Mouse (Mus musculus) midbrain, embryonic 13.5 days (tissue): ENCODE results near the gene Abca4. TPM values are rescaled to one million over a fixed set of nuclear protein-coding genes. Genes with fewer than 3 reads are reported as not detected.
A peak's percentile ranks its signal among the peaks of the same experiment; 100 is the strongest.

Experiments
- ATAC-seq: fragments of 200-750 bp; cut with Nextera tagmentation; 2 replicates; pipeline ENCODE4 v1.8.0; 2017; ENCODE audit warnings: mild to moderate bottlenecking, moderate TSS enrichment, moderate library complexity
- H3K27ac ChIP-seq: fragments of 300-500 bp; sonication (generic); 2 replicates; pipeline ENCODE4 v1.5.1; 2015; ENCODE audit warnings: inconsistent platforms, mild to moderate bottlenecking, moderate library complexity
- H3K27me3 ChIP-seq: fragments of 300-500 bp; sonication (generic); 2 replicates; pipeline ENCODE4 v1.6.1; 2015; ENCODE audit warnings: mild to moderate bottlenecking, inconsistent platforms
- H3K36me3 ChIP-seq: fragments of 300-500 bp; sonication (generic); 2 replicates; pipeline ENCODE4 v1.6.1; 2015; ENCODE audit warnings: mild to moderate bottlenecking, inconsistent platforms
- H3K4me1 ChIP-seq: fragments of 300-500 bp; sonication (generic); replicated peaks from 2 replicates; pipeline ENCODE4 v1.6.1; 2015; ENCODE audit warnings: inconsistent platforms
- H3K4me2 ChIP-seq: fragments of 300-500 bp; sonication (generic); replicated peaks from 2 replicates; pipeline ENCODE4 v1.6.1; 2015; ENCODE audit warnings: moderate library complexity, mild to moderate bottlenecking, inconsistent platforms
- H3K4me3 ChIP-seq: fragments of 300-500 bp; sonication (generic); replicated peaks from 2 replicates; pipeline ENCODE4 v1.5.1; 2015; ENCODE audit warnings: mild to moderate bottlenecking, inconsistent platforms
- H3K9ac ChIP-seq: fragments of 300-500 bp; sonication (generic); replicated peaks from 2 replicates; pipeline ENCODE4 v1.6.1; 2015; ENCODE audit warnings: mild to moderate bottlenecking, inconsistent platforms
- H3K9me3 ChIP-seq: fragments of 300-500 bp; sonication (generic); 2 replicates; pipeline ENCODE4 v1.6.1; 2016; ENCODE audit warnings: mild to moderate bottlenecking, inconsistent platforms
- WGBS: fragments of 180-500 bp; shearing (Covaris S2); methylation state at CpG from one replicate; pipeline ENCODE4 v1.1.7; 2015; 5-methylcytosine and 5-hydroxymethylcytosine counted together
- polyA plus RNA-seq: library from polyadenylated mRNA; unstranded; fragments of >200 nt; fragmentation: Nextera tagmentation; extraction: Ambion mirVana; gene quantifications from 2 replicates; pipeline ENCODE4 v1.2.1, GENCODE M21; 2015

Gene Abca4
- 0.49 and 1.3 TPM in 2 replicates for polyA plus RNA-seq

DNA sequence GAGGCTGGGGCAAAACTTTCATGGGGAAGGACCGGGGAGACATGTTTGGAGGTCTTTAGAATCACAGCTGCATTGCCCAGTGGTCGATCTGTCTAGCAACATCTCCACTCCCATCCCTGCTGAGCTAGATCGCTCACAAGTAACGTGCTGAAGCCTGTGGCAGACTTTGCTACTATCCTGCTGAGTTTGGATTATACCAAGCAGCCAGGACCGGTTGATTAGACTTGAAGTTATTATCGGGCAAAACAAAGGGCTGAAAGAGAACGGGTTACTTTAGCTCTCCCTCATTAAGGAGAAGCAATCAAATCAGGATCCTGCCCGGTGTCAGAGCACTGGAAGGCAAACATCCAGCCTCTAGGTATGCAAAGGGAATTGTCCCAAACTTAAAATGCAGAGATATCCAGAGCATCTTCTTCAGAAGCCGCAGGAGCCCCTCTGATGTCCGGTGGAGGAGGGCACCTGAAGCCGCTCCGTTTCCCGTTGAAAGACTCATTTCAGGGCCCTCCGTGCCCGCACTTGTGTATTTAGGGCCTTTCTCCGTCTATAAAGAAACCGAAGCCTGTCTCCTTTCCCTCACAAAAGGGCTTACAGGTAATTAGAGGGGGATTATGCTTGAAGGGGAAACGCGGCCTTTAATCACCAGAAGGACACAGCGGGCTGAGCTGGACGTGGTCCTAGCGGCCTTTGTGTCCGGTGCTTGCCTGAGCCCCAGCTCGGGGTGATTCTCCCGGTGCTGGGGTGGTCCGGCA, at the start of gene Abca4:
Gene Abca4 (plus strand): TSS at position 645 of the 749 bp plus-strand sequence.
- peak within 1 kb of the TSS; percentile 27 for H3K4me3 ChIP-seq
- no peak for ATAC-seq
- H3K36me3 ChIP-seq = no peaks in the 10 kb centered on the region
- H3K4me2 ChIP-seq = peak within 1 kb of the TSS; percentile 53
- peaks cover 94% of the 10 kb centered on the region for H3K27me3 ChIP-seq
- peaks cover 57% of the 10 kb centered on the region for H3K4me1 ChIP-seq
- peak within 1 kb of the TSS; percentile 51 for H3K9ac ChIP-seq
- H3K27ac ChIP-seq = no peak within 1 kb of the TSS
- WGBS = 2% methylated on average over 26 of the region's 26 CpGs
- no peaks in the 10 kb centered on the region for H3K9me3 ChIP-seq

DNA sequence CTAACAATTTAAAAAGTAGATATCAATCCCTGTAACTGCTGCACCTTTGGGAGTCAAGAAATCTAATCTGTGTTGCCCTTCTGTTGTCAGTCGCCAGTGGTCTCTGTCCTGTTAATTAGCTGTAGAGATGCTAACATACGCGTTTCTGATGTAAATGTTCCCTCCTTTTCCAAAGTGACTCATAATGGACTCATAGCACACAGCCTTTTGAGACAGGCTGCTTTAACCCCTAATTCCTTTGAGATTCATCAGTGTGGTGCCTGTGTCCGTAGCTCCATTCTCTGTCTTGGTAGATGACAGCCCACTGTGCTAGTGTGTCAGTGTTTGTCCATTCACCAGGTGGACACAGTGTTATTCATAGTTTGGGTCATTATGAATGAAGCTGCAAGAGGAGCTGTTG, 49.1 kb upstream of the Abca4 start:
- no peaks in the 10 kb centered on the region for H3K36me3 ChIP-seq
- H3K27ac ChIP-seq = no peak overlapping the region
- no peak overlapping the region for H3K4me2 ChIP-seq
- H3K4me3 ChIP-seq = no peak overlapping the region
- no peaks in the 10 kb centered on the region for H3K27me3 ChIP-seq
- no peaks in the 10 kb centered on the region for H3K4me1 ChIP-seq
- WGBS = 64% methylated on average over 4 of the region's 4 CpGs
- no peak for ATAC-seq
- H3K9ac ChIP-seq = no peak overlapping the region
- H3K9me3 ChIP-seq = no peaks in the 10 kb centered on the region

DNA sequence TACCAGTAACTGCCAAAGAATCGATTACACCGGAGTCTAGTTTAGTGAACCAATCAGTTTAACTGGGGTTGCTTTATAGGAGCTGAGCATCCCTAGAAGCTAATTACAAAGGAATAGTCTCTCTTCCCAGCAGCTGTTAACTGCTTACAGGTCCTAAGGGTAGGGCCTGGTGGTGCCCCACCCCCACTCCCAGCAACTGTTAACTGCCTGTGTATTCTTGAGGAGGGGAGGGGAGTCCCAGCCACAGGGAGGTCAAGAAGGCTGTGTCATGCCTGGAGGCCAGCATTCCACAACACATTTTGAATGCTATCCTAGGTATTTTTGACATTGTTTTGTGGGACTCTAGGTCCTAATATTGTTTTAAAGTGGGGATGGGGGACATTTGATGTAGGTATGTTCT, 44.3 kb upstream of the Abca4 start:
- no peaks in the 10 kb centered on the region for H3K9me3 ChIP-seq
- no peak overlapping the region for H3K4me2 ChIP-seq
- no peaks in the 10 kb centered on the region for H3K27me3 ChIP-seq
- WGBS = 88% methylated on average over 2 of the region's 2 CpGs
- no peak overlapping the region for H3K4me3 ChIP-seq
- no peak overlapping the region for H3K9ac ChIP-seq
- H3K27ac ChIP-seq = no peak overlapping the region
- no peaks in the 10 kb centered on the region for H3K36me3 ChIP-seq
- no peak for ATAC-seq
- H3K4me1 ChIP-seq = no peaks in the 10 kb centered on the region

DNA sequence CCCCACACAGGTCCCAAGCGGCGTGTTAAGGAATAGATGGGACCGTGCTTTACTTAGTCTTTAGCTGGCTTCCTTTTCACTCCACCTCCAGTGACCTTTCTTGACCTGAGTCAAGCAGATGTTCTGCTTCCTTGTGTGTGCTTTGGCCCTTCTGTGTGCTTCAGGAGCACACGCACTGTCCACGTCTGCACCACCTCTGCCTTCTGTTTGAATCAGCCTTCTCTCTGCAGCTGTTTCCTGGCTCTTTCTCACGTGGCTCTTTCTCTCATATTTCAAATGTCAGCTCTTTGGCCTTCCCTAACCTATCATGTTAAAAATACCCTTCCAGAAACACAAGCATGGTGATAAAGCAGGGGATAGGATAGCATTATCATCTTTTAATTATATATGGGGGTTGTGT, 42.7 kb upstream of the Abca4 start:
- no peak overlapping the region for H3K4me2 ChIP-seq
- no peak overlapping the region for H3K27ac ChIP-seq
- no peak overlapping the region for H3K9ac ChIP-seq
- no peaks in the 10 kb centered on the region for H3K27me3 ChIP-seq
- H3K9me3 ChIP-seq = no peaks in the 10 kb centered on the region
- no peak overlapping the region for H3K4me3 ChIP-seq
- WGBS = 88% methylated on average over 6 of the region's 6 CpGs
- no peaks in the 10 kb centered on the region for H3K36me3 ChIP-seq
- no peaks in the 10 kb centered on the region for H3K4me1 ChIP-seq
- ATAC-seq = no peak

- whole genome bisulfite sequencing = 95% methylated on average over 5 of the region's 5 CpGs
Measured at GRCm38 (mm10) chr3:122009818-122010217, 34.4 kb upstream of the Abca4 start.

GRCm38 (mm10) chr3:122010292-122010691, 34.0 kb upstream of the Abca4 start:
- WGBS = 96% methylated on average over 5 of the region's 5 CpGs
- H3K4me1 ChIP-seq = no peaks in the 10 kb centered on the region
- ATAC-seq = no peak

More at GRCm38 (mm10) chr3:122009818-122010217, 34.4 kb upstream of the Abca4 start:
- H3K9ac ChIP-seq = no peak overlapping the region
- H3K9me3 ChIP-seq = no peaks in the 10 kb centered on the region
- no peaks in the 10 kb centered on the region for H3K4me1 ChIP-seq
- no peak overlapping the region for H3K4me2 ChIP-seq
- H3K27ac ChIP-seq = no peak overlapping the region
- H3K4me3 ChIP-seq = no peak overlapping the region
- H3K27me3 ChIP-seq = no peaks in the 10 kb centered on the region
- no peak for ATAC-seq
- no peaks in the 10 kb centered on the region for H3K36me3 ChIP-seq

GRCm38 (mm10) chr3:122012464-122012863, 31.8 kb upstream of the Abca4 start:
- Histone ChIP-seq H3K9ac (no peak overlapping the region), H3K4me1 (no peaks in the 10 kb centered on the region), H3K4me2 (no peak overlapping the region), H3K27me3 (no peaks in the 10 kb centered on the region), H3K27ac (no peak overlapping the region), H3K4me3 (no peak overlapping the region), H3K9me3 (no peaks in the 10 kb centered on the region), H3K36me3 (no peaks in the 10 kb centered on the region)
- WGBS = 74% methylated on average over 1 of the region's 1 CpGs
- ATAC-seq = no peak

More at GRCm38 (mm10) chr3:122010292-122010691, 34.0 kb upstream of the Abca4 start:
- Histone ChIP-seq H3K36me3 (no peaks in the 10 kb centered on the region), H3K9ac (no peak overlapping the region), H3K4me2 (no peak overlapping the region), H3K9me3 (no peaks in the 10 kb centered on the region), H3K27ac (no peak overlapping the region), H3K4me3 (no peak overlapping the region), H3K27me3 (no peaks in the 10 kb centered on the region)

- Histone ChIP-seq H3K9me3 (no peaks in the 10 kb centered on the region), H3K4me2 (no peak overlapping the region), H3K27me3 (no peaks in the 10 kb centered on the region), H3K36me3 (no peaks in the 10 kb centered on the region), H3K4me3 (no peak overlapping the region), H3K27ac (no peak overlapping the region), H3K9ac (no peak overlapping the region), H3K4me1 (no peaks in the 10 kb centered on the region)
- no peak for ATAC-seq
- 93% methylated on average over 7 of the region's 7 CpGs for WGBS
Measured at GRCm38 (mm10) chr3:122018421-122018820, 25.8 kb upstream of the Abca4 start.

GRCm38 (mm10) chr3:122019159-122019558, 25.1 kb upstream of the Abca4 start:
- no peaks in the 10 kb centered on the region for H3K27me3 ChIP-seq
- no peaks in the 10 kb centered on the region for H3K4me1 ChIP-seq
- H3K9ac ChIP-seq = no peak overlapping the region
- 93% methylated on average over 5 of the region's 5 CpGs for WGBS
- ATAC-seq = no peak
- no peak overlapping the region for H3K4me3 ChIP-seq
- H3K9me3 ChIP-seq = no peaks in the 10 kb centered on the region
- H3K36me3 ChIP-seq = no peaks in the 10 kb centered on the region
- H3K27ac ChIP-seq = no peak overlapping the region
- H3K4me2 ChIP-seq = no peak overlapping the region

DNA sequence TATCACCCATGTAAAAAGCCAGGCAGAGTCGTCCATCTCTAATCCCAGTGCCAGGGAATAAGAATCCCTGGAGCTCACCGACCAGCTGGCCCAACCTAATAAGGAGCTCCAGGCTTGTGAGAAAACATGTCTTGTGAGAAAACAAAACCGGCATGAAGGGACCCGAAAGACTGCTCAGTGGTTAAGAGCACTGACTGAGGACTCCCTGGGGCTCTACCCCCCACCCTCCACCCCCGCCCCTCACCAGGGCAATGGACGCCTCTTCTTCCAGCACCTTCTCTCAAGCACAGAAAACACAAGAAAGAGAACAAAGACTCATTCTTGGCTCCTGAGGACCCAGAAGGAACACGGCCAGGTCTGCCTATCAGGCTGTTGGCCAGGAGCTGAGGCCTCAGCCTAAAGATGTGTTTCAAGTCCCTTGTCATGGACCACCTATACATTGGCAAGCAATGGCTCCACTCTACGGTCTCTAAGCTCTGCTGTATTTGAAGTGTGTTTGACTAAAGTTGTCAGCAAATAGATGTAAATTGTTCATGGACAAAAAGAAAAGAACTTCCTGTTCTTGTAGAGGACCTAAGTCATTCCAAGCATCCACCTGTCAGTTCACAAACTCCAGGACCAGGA, 23.1 kb upstream of the Abca4 start:
- Histone ChIP-seq H3K9me3 (no peaks in the 10 kb centered on the region), H3K4me2 (no peak overlapping the region), H3K27ac (no peak overlapping the region), H3K4me3 (no peak overlapping the region), H3K4me1 (no peaks in the 10 kb centered on the region), H3K27me3 (no peaks in the 10 kb centered on the region), H3K9ac (no peak overlapping the region), H3K36me3 (no peaks in the 10 kb centered on the region)
- WGBS = 88% methylated on average over 8 of the region's 8 CpGs
- no peak for ATAC-seq

- H3K27me3 ChIP-seq = no peaks in the 10 kb centered on the region
- H3K4me3 ChIP-seq = no peak overlapping the region
- no peak overlapping the region for H3K9ac ChIP-seq
- no peaks in the 10 kb centered on the region for H3K4me1 ChIP-seq
- ATAC-seq = no peak
- WGBS = 94% methylated on average over 3 of the region's 3 CpGs
- H3K9me3 ChIP-seq = no peaks in the 10 kb centered on the region
- H3K4me2 ChIP-seq = no peak overlapping the region
- H3K36me3 ChIP-seq = no peaks in the 10 kb centered on the region
- H3K27ac ChIP-seq = no peak overlapping the region
Measured at GRCm38 (mm10) chr3:122022355-122022754, 21.9 kb upstream of the Abca4 start.

GRCm38 (mm10) chr3:122026676-122027075, 17.6 kb upstream of the Abca4 start:
- H3K27me3 ChIP-seq = no peaks in the 10 kb centered on the region
- H3K27ac ChIP-seq = no peak overlapping the region
- ATAC-seq = no peak
- H3K36me3 ChIP-seq = no peaks in the 10 kb centered on the region
- WGBS = 70% methylated on average over 5 of the region's 5 CpGs
- H3K4me1 ChIP-seq = no peaks in the 10 kb centered on the region
- H3K9ac ChIP-seq = no peak overlapping the region
- no peak overlapping the region for H3K4me2 ChIP-seq
- no peaks in the 10 kb centered on the region for H3K9me3 ChIP-seq
- no peak overlapping the region for H3K4me3 ChIP-seq
